Mouse (Mus musculus) urinary bladder, postnatal 14 days (tissue): ENCODE measurements around the gene Uqcrfs1.

Source experiments
- DNase-seq: peaks from one replicate; pipeline ENCODE4 v3.0.0; 2021; ENCODE audit warnings: low spot score

Gene Uqcrfs1

GRCm38 (mm10) chr13:30544856-30545604 lies at the start of gene Uqcrfs1:
Gene Uqcrfs1, minus strand, starts transcription at chr13:30545362.
- DNase-seq = peak; percentile 99

- DNase-seq = no peak
Measured at GRCm38 (mm10) chr13:30585786-30586185, 40.6 kb upstream of the Uqcrfs1 start.

GRCm38 (mm10) chr13:30582541-30582940 lies 37.4 kb upstream of the Uqcrfs1 start:
- DNase-seq = no peak

GRCm38 (mm10) chr13:30578806-30579205 lies 33.6 kb upstream of the Uqcrfs1 start:
- no peak for DNase-seq

- DNase-seq = no peak
Measured at GRCm38 (mm10) chr13:30576819-30577218, 31.7 kb upstream of the Uqcrfs1 start.

GRCm38 (mm10) chr13:30572971-30573370 lies 27.8 kb upstream of the Uqcrfs1 start:
- DNase-seq = no peak

GRCm38 (mm10) chr13:30570182-30570581 lies 25.0 kb upstream of the Uqcrfs1 start:
- no peak for DNase-seq

- DNase-seq = no peak
Measured at GRCm38 (mm10) chr13:30567571-30567970, 22.4 kb upstream of the Uqcrfs1 start.

GRCm38 (mm10) chr13:30566767-30567166 lies 21.6 kb upstream of the Uqcrfs1 start:
- peak; percentile 62 for DNase-seq

- DNase-seq = no peak
Measured at GRCm38 (mm10) chr13:30560603-30561002, 15.4 kb upstream of the Uqcrfs1 start.

GRCm38 (mm10) chr13:30560052-30560451 lies 14.9 kb upstream of the Uqcrfs1 start:
- DNase-seq = no peak

- DNase-seq = no peak
Measured at GRCm38 (mm10) chr13:30557751-30558150, 12.6 kb upstream of the Uqcrfs1 start.

- no peak for DNase-seq
Measured at GRCm38 (mm10) chr13:30553051-30553587, 8.0 kb upstream of the Uqcrfs1 start.

- no peak for DNase-seq
Measured at GRCm38 (mm10) chr13:30549339-30549738, 4.2 kb upstream of the Uqcrfs1 start.

GRCm38 (mm10) chr13:30548835-30549234 lies 3.7 kb upstream of the Uqcrfs1 start:
- DNase-seq = peak; percentile 86

- peak; percentile 50 for DNase-seq
Measured at GRCm38 (mm10) chr13:30530761-30531160, 14.4 kb downstream of the Uqcrfs1 start.

GRCm38 (mm10) chr13:30524961-30525360 lies 20.2 kb downstream of the Uqcrfs1 start:
- peak; percentile 9 for DNase-seq

GRCm38 (mm10) chr13:30523971-30524370 lies 21.2 kb downstream of the Uqcrfs1 start:
- peak; percentile 10 for DNase-seq

- DNase-seq = no peak
Measured at GRCm38 (mm10) chr13:30523246-30523891, 21.8 kb downstream of the Uqcrfs1 start.

GRCm38 (mm10) chr13:30521282-30521902 lies 23.8 kb downstream of the Uqcrfs1 start:
- no peak for DNase-seq

- DNase-seq = no peak
Measured at GRCm38 (mm10) chr13:30518191-30518590, 27.0 kb downstream of the Uqcrfs1 start.

- no peak for DNase-seq
Measured at GRCm38 (mm10) chr13:30507651-30508050, 37.5 kb downstream of the Uqcrfs1 start.
